Mouse (Mus musculus) kidney, adult 2 months (tissue): ENCODE measurements at regions not wholly inside any gene's neighbourhood (a gene's known extent, or its start where the extent isn't known, plus 50 kb on each side); places are given as distances from the start of the nearest gene placed in this dataset.
"Not testable (repeated sequence)": the region's sequence is repeated elsewhere in the genome, so short reads cannot be mapped to it uniquely, and the experiment has no call there.

Experiments
- CTCF ChIP-seq: fragments of 200-500 bp; conservative IDR thresholded peaks from 2 replicates; pipeline ENCODE4 v1.5.1; 2011; ENCODE audit warnings: low read depth, mild to moderate bottlenecking, control low read depth, low read length, moderate library complexity, mixed read lengths; ENCODE audit not compliant: insufficient read depth, insufficient read length
- POLR2A ChIP-seq: fragments of 200-500 bp; IDR thresholded peaks from one replicate; pipeline ENCODE4 v1.6.1; 2011; ENCODE audit warnings: low read depth, low read length, control low read depth

- TF ChIP-seq CTCF, POLR2A: not testable (repeated sequence)
Observed at GRCm38 (mm10) chr8:20102374-20102773, 199.2 kb downstream of the Gm31371 start.
